Mouse (Mus musculus) lung, postnatal 0 days (tissue): ENCODE measurements around the gene Ccdc28a.

Experiments used
- CTCF ChIP-seq: IDR thresholded peaks from 2 replicates; pipeline ENCODE4 v1.5.1; 2016; ENCODE audit warnings: antibody characterized with exemption, mild to moderate bottlenecking
- EP300 ChIP-seq: IDR thresholded peaks from 2 replicates; pipeline ENCODE4 v1.6.1; 2016; ENCODE audit warnings: antibody characterized with exemption, mild to moderate bottlenecking, control low read depth

GRCm38 (mm10) chr10:18176722-18177121 is 58.1 kb downstream of the Ccdc28a start:
- TF ChIP-seq CTCF (no peak), EP300 (no peak)
